Mouse (Mus musculus) G1E (cell line): ENCODE results near the gene Rflnb.

Experiments
- CTCF ChIP-seq: IDR thresholded peaks from 2 replicates; pipeline ENCODE4 v1.5.1; 2012; ENCODE audit warnings: low read depth, low read length, inconsistent platforms, mixed read lengths
- GATA1 ChIP-seq: IDR thresholded peaks from 2 replicates; pipeline ENCODE4 v1.6.1; 2012; ENCODE audit warnings: borderline replicate concordance, low read length, inconsistent platforms, mixed read lengths
- POLR2AphosphoS5 ChIP-seq: IDR thresholded peaks from 2 replicates; pipeline ENCODE4 v1.6.1; 2012; ENCODE audit warnings: low read depth, low read length, inconsistent platforms; ENCODE audit not compliant: insufficient replicate concordance
- TAL1 ChIP-seq: conservative IDR thresholded peaks from 2 replicates; pipeline ENCODE4 v1.6.1; 2012; ENCODE audit warnings: low read depth, low read length, inconsistent platforms, mixed read lengths

GRCm38 (mm10) chr11:76040106-76040505 lies 12.5 kb upstream of the Rflnb start:
- no peak for TF ChIP-seq CTCF
- no peak for TF ChIP-seq POLR2AphosphoS5
- no peak for TF ChIP-seq TAL1
- TF ChIP-seq GATA1 = no peak
